Mouse (Mus musculus): ENCODE measurements at regions not wholly inside any gene's neighbourhood (a gene's known extent, or its start where the extent isn't known, plus 50 kb on each side); places are given as distances from the start of the nearest gene placed in this dataset.

GRCm38 (mm10) chr14:25180126-25180525 is 278.9 kb upstream of the Zmiz1 start:
- no peak for DNase-seq (ENCODE audit: low read depth)

GRCm38 (mm10) chr14:25181406-25181805 is 277.6 kb upstream of the Zmiz1 start:
- peak; percentile 41 for DNase-seq (ENCODE audit: low read depth)

GRCm38 (mm10) chr14:25184042-25184441 is 274.9 kb upstream of the Zmiz1 start:
- no peak for DNase-seq (ENCODE audit: low read depth)

GRCm38 (mm10) chr14:25184875-25185274 is 274.1 kb upstream of the Zmiz1 start:
- DNase-seq (ENCODE audit: low read depth): no peak

DNA sequence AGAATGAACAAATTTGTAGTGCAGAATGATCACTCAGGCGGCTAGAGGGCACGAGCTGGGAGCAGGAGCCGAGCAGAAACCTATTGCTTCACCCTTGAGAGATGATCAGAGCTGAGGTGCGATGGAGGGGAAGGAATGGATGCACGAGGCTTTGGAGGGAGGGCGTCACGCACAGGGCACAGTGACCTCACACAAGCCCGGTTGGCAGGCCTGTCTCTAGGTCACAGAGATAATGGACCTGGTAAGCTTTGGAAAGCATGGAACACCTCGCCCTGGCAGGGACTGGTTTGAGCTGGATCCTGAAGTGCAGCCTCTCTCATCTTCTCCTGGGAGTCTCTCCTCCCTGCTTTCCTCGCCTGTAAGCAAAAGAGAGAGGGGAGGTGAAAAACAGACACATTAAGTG is 273.4 kb upstream of the Zmiz1 start:
- no peak for DNase-seq (ENCODE audit: low read depth)

DNA sequence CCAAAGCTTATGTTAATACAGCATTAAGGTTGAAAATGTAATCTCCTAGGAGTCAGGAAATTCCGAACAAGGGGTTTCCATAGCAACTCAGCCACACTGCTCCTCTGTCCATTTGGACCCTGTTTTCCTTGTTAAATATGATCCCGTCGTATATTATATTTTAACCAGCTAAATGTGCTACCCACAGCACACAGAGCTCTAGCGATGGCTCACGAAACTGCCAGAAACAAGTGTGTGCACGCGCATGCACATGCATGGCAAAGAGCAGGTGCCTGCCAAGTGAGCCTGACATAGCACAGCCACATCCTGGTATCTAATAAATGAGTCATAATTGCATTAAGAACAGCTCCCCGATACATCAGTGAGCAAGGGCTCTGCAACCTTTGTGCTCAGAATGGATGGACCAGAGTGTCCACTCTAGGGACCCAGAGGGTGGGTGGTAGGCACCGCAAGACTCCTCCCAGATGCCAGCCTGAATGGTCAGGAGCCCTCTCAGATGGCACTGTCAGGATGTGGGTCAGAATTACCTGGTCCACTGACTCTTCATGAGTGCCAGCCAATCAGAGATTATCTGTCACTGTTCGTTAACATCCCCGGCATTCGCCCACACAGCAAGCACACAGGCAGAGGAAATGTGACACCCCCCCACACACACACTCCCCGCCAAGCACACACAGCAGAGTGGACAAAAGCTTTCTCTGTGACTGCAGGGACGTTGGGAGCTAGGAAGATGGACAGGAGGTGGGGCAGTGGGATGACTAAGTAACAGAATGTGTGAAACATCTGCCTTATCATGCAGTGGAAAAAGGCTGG is 272.8 kb upstream of the Zmiz1 start:
- peak; percentile 74 for DNase-seq (ENCODE audit: low read depth)

- DNase-seq (ENCODE audit: low read depth): peak; percentile 76
These were observed 271.3 kb upstream of the Zmiz1 start for GRCm38 (mm10) chr14:25187715-25188114.

- DNase-seq (ENCODE audit: low read depth): peak; percentile 24
These were observed 269.7 kb upstream of the Zmiz1 start for GRCm38 (mm10) chr14:25189256-25189655.

GRCm38 (mm10) chr14:25190680-25191270 is 268.2 kb upstream of the Zmiz1 start:
- no peak for DNase-seq (ENCODE audit: low read depth)

DNA sequence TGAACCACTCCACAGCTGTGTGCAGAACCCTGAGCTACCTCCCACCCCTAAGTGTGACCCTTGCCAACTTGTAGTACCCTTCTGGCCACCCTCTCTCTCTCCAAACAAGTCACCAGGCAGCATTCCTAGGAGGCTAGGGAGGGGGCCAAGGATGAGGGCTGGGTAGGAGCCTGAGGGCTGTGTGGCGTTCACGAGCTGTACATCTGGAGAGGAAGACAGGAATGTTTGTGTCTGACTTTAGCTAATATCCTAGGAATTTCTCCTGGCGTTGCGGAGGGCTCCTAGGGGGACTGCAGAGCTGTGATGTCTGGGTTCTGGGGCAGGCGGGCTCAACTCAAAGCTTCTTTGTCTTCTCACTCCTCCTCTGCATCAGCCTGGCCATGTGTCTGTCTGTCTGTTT is 262.2 kb upstream of the Zmiz1 start:
- DNase-seq (ENCODE audit: low read depth): peak; percentile 22

DNA sequence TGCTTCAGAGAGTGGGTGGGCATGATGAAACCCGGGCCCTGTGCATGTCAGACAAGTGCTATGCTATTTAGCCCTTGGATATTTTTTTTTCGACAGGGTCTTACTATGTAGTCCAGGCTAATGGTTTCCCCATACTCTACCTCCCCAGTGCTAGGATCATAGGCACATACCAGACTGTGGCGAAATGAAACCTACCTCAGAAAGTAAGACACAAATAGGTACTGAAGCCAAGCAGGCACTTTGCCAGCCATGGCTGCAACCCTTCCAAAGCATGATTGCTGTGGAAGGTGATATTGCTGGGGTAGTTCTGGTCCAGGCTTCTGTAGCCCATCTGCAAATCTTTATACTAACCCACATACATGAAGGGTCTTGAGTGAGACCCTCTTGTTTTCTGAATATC is 259.1 kb upstream of the Zmiz1 start:
- DNase-seq (ENCODE audit: low read depth): peak; percentile 43

GRCm38 (mm10) chr14:25200656-25201179 is 258.3 kb upstream of the Zmiz1 start:
- peak; percentile 77 for DNase-seq (ENCODE audit: low read depth)

- DNase-seq (ENCODE audit: low read depth): no peak
These were observed 256.7 kb upstream of the Zmiz1 start for GRCm38 (mm10) chr14:25202312-25202711.

- no peak for DNase-seq (ENCODE audit: low read depth)
These were observed 254.9 kb upstream of the Zmiz1 start for GRCm38 (mm10) chr14:25204091-25204490.

DNA sequence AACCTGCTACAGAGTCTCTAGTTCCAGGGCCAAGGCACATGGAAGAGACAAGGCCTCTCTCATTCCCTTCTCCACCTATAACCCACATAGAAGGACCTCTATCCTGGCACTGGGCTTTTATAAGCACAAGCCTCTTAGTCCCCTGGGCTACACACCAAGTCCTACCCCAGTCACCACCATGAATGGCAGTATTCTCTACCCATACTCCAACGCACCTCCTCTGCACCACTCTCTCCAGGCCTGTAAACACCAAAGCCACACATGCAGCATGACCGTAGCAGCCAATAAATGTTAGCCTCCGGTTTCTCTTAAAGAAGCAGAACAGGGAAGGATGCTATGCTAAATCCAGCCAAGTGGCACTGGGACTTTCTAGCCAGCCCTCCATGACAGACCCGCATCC is 252.1 kb upstream of the Zmiz1 start:
- DNase-seq (ENCODE audit: low read depth): no peak

GRCm38 (mm10) chr14:25207422-25207821 is 251.6 kb upstream of the Zmiz1 start:
- no peak for DNase-seq (ENCODE audit: low read depth)

GRCm38 (mm10) chr14:25208221-25209056 is 250.5 kb upstream of the Zmiz1 start:
- peak; percentile 43 for DNase-seq (ENCODE audit: low read depth)

DNA sequence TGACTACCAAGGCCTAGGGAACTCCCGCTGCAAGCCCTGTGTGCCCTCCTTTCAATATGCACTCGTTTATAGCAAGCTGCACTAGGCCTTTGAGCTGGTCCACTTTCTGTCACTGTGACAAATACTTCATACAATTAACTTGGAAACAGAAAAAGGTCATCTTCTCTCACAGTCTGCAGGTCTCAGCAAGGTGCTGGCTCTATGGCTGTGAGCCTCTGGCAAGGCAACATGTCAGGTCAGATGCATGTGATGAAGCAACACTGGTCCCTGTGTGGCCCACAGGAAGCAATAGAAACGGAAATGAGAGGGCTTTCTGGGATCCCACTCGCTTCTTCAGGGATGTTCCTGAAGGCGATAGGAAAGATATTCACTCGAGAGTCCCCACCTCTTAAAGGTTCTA is 245.9 kb upstream of the Zmiz1 start:
- DNase-seq (ENCODE audit: low read depth): no peak

DNA sequence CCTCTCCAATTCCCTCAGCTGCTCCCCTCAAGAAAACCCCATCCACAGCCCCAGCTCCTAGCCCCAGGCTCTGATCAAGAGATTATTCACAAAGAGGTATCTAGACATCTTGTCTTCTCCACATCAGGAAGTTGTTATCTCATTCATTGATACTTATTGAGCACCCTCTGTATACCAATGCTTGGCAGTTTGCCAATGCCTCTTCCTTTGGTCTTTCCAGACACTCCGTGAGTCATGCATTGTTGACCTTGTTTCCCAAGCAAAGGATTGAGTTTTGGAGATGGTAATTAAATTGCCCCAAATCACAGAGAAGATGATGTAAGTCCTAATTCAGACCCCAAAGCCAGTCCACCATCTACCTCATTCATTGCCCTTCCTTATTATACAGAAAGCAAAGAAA is 235.9 kb upstream of the Zmiz1 start:
- peak; percentile 57 for DNase-seq (ENCODE audit: low read depth)

DNA sequence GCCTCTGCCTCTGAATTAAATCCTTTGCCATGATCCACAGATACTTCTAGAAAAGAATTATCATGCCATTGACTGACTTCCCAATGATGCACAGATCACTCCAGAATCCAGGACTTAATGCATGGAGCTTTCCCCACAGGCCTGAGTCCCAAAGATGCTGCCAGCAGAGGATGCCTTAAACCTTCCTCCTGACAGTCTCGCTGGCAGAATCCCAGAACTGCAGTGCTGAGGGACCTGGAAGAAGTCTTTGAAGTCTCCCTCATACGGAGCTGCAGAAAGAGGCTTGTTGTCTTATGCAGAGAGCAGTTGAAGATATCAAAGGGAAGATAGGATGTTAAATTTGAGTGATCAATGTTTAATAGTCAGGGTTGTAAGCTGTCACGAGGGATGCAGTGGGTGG is 233.8 kb upstream of the Zmiz1 start:
- DNase-seq (ENCODE audit: low read depth): peak; percentile 39

DNA sequence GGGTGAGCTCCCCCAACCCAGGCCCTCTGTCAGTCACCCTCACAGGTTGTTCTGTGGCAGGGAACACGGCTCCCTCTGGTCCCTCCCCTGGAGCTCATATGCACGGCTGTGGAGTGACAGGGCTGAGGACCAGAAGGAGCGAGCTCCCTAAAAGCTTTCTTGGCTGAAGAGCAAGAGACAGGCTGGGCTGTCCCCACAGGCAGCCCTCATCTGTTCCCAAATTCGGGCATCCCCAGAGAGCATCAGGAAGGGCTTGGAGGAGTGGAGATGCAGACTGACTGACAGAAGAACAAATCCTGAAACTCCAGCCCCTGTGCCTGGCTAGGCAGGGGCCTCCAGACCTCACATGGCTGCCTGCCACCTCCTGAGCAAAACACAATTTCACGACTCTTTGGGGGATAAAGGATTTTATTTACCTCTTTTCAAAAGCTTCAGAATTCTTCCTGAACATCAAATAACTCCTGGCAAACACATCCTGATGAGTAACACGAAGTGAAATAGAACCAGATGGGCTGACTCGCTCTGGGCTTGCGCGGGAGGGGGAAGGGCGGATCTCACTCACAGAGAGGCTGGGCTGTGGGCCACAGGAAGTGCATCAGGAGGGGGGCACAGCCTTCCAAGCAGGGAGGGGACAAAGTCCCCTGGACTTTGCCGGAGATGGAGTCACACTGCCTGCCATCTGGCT is 232.7 kb upstream of the Zmiz1 start:
- peak; percentile 94 for DNase-seq (ENCODE audit: low read depth)
